Mouse (Mus musculus): ENCODE measurements at regions not wholly inside any gene's neighbourhood (a gene's known extent, or its start where the extent isn't known, plus 50 kb on each side); places are given as distances from the start of the nearest gene placed in this dataset.

- Histone ChIP-seq H3K4me3 (ENCODE audit: insufficient read depth, low read depth, low read length) (no peak overlapping the region), H3K27me3 (ENCODE audit: control insufficient read depth, insufficient read depth, low read length) (no peaks in the 10 kb centered on the region), H3K9ac (ENCODE audit: low read depth, low read length) (no peak overlapping the region), H3K79me2 (ENCODE audit: control insufficient read depth, insufficient read depth, low read length) (no peaks in the 10 kb centered on the region), H3K36me3 (ENCODE audit: control insufficient read depth, insufficient read depth, low read length) (no peaks in the 10 kb centered on the region), H3K4me1 (ENCODE audit: control insufficient read depth, insufficient read depth, low read length) (no peaks in the 10 kb centered on the region), H3K27ac (replicated peaks; ENCODE audit: insufficient read depth, low read depth, low read length) (no peak overlapping the region)
- WGBS: 83% methylated on average over 2 of the region's 2 CpGs
- TF ChIP-seq CTCF (IDR thresholded peaks at IDR 0.05; ENCODE audit: low read depth, low read length) (no peak), POLR2A (IDR thresholded peaks at IDR 0.05; ENCODE audit: extremely low read depth, insufficient read depth, low read length) (no peak)
- no peak for DNase-seq (ENCODE audit: extremely low read depth, low read depth, low spot score)
Observed at GRCm38 (mm10) chr2:79135986-79136385, 119.2 kb upstream of the Itga4 start.

- H3K79me2 ChIP-seq (ENCODE audit: control insufficient read depth, insufficient read depth, low read length): no peaks in the 10 kb centered on the region
- 86% methylated on average over 12 of the region's 12 CpGs for WGBS
Observed at GRCm38 (mm10) chr2:79136619-79137458, 118.4 kb upstream of the Itga4 start.

GRCm38 (mm10) chr2:79137694-79138171 is 117.5 kb upstream of the Itga4 start:
- Histone ChIP-seq H3K4me1 (ENCODE audit: control insufficient read depth, insufficient read depth, low read length) (no peaks in the 10 kb centered on the region), H3K9ac (ENCODE audit: low read depth, low read length) (no peak overlapping the region), H3K27ac (replicated peaks; ENCODE audit: insufficient read depth, low read depth, low read length) (no peak overlapping the region), H3K79me2 (ENCODE audit: control insufficient read depth, insufficient read depth, low read length) (no peaks in the 10 kb centered on the region), H3K36me3 (ENCODE audit: control insufficient read depth, insufficient read depth, low read length) (no peaks in the 10 kb centered on the region), H3K4me3 (ENCODE audit: insufficient read depth, low read depth, low read length) (no peak overlapping the region), H3K27me3 (ENCODE audit: control insufficient read depth, insufficient read depth, low read length) (no peaks in the 10 kb centered on the region)
- TF ChIP-seq CTCF (IDR thresholded peaks at IDR 0.05; ENCODE audit: low read depth, low read length): no peak
- no peak for TF ChIP-seq POLR2A (IDR thresholded peaks at IDR 0.05; ENCODE audit: extremely low read depth, insufficient read depth, low read length)
- DNase-seq (ENCODE audit: extremely low read depth, low read depth, low spot score): no peak
- 34% methylated on average over 6 of the region's 6 CpGs for WGBS

More at GRCm38 (mm10) chr2:79136619-79137458, 118.4 kb upstream of the Itga4 start:
- no peaks in the 10 kb centered on the region for H3K4me1 ChIP-seq (ENCODE audit: control insufficient read depth, insufficient read depth, low read length)
- TF ChIP-seq POLR2A (IDR thresholded peaks at IDR 0.05; ENCODE audit: extremely low read depth, insufficient read depth, low read length) (no peak), CTCF (IDR thresholded peaks at IDR 0.05; ENCODE audit: low read depth, low read length) (no peak)
- H3K36me3 ChIP-seq (ENCODE audit: control insufficient read depth, insufficient read depth, low read length): no peaks in the 10 kb centered on the region
- no peak for DNase-seq (ENCODE audit: extremely low read depth, low read depth, low spot score)
- no peaks in the 10 kb centered on the region for H3K27me3 ChIP-seq (ENCODE audit: control insufficient read depth, insufficient read depth, low read length)
- H3K27ac ChIP-seq (replicated peaks; ENCODE audit: insufficient read depth, low read depth, low read length): no peak overlapping the region
- no peak overlapping the region for H3K4me3 ChIP-seq (ENCODE audit: insufficient read depth, low read depth, low read length)
- H3K9ac ChIP-seq (ENCODE audit: low read depth, low read length): no peak overlapping the region

- H3K4me1 ChIP-seq (ENCODE audit: control insufficient read depth, insufficient read depth, low read length): no peaks in the 10 kb centered on the region
- DNase-seq (ENCODE audit: extremely low read depth, low read depth, low spot score): no peak
- no peaks in the 10 kb centered on the region for H3K79me2 ChIP-seq (ENCODE audit: control insufficient read depth, insufficient read depth, low read length)
- no peak overlapping the region for H3K27ac ChIP-seq (replicated peaks; ENCODE audit: insufficient read depth, low read depth, low read length)
- TF ChIP-seq CTCF (IDR thresholded peaks at IDR 0.05; ENCODE audit: low read depth, low read length) (no peak), POLR2A (IDR thresholded peaks at IDR 0.05; ENCODE audit: extremely low read depth, insufficient read depth, low read length) (no peak)
- no peak overlapping the region for H3K9ac ChIP-seq (ENCODE audit: low read depth, low read length)
- 79% methylated on average over 8 of the region's 8 CpGs for WGBS
- H3K36me3 ChIP-seq (ENCODE audit: control insufficient read depth, insufficient read depth, low read length): no peaks in the 10 kb centered on the region
- no peak overlapping the region for H3K4me3 ChIP-seq (ENCODE audit: insufficient read depth, low read depth, low read length)
- H3K27me3 ChIP-seq (ENCODE audit: control insufficient read depth, insufficient read depth, low read length): no peaks in the 10 kb centered on the region
Observed at GRCm38 (mm10) chr2:79138368-79139109, 116.7 kb upstream of the Itga4 start.

GRCm38 (mm10) chr2:79141961-79142360 is 113.3 kb upstream of the Itga4 start:
- no peak for TF ChIP-seq CTCF (IDR thresholded peaks at IDR 0.05; ENCODE audit: low read depth, low read length)
- TF ChIP-seq POLR2A (IDR thresholded peaks at IDR 0.05; ENCODE audit: extremely low read depth, insufficient read depth, low read length): no peak
- Histone ChIP-seq H3K79me2 (ENCODE audit: control insufficient read depth, insufficient read depth, low read length) (no peaks in the 10 kb centered on the region), H3K36me3 (ENCODE audit: control insufficient read depth, insufficient read depth, low read length) (no peaks in the 10 kb centered on the region), H3K4me1 (ENCODE audit: control insufficient read depth, insufficient read depth, low read length) (no peaks in the 10 kb centered on the region), H3K9ac (ENCODE audit: low read depth, low read length) (no peak overlapping the region), H3K27ac (replicated peaks; ENCODE audit: insufficient read depth, low read depth, low read length) (no peak overlapping the region), H3K4me3 (ENCODE audit: insufficient read depth, low read depth, low read length) (no peak overlapping the region), H3K27me3 (ENCODE audit: control insufficient read depth, insufficient read depth, low read length) (no peaks in the 10 kb centered on the region)
- WGBS: 50% methylated on average over 7 of the region's 7 CpGs
- no peak for DNase-seq (ENCODE audit: extremely low read depth, low read depth, low spot score)
